Mouse (Mus musculus) C2C12 (cell line): ENCODE data around the gene Itsn2. TPM values are rescaled to one million over a fixed set of nuclear protein-coding genes. Genes with fewer than 3 reads are reported as not detected.
"Not testable (repeated sequence)": the region's sequence is repeated elsewhere in the genome, so short reads cannot be mapped to it uniquely, and the experiment has no call there.

ENCODE experiments used
- H3K27me3 ChIP-seq: one replicate; pipeline ENCODE4 v1.6.1; 2011; ENCODE audit not compliant: control insufficient read depth, insufficient read depth, insufficient read length
- H3K36me3 ChIP-seq: one replicate; pipeline ENCODE4 v1.6.1; 2011; ENCODE audit not compliant: control insufficient read depth, insufficient read depth
- H3K4me3 ChIP-seq: one replicate; pipeline ENCODE4 v1.5.1; 2011; ENCODE audit warnings: mild to moderate bottlenecking, control low read depth; ENCODE audit not compliant: poor library complexity, insufficient read depth, severe bottlenecking
- H3K79me2 ChIP-seq: one replicate; pipeline ENCODE4 v1.6.1; 2011; ENCODE audit not compliant: control insufficient read depth, insufficient read depth
- H3K79me3 ChIP-seq: one replicate; pipeline ENCODE4 v1.6.1; 2011; ENCODE audit warnings: low read depth, control low read depth
- H3ac ChIP-seq: one replicate; pipeline ENCODE3; 2011; ENCODE audit warnings: low read depth; ENCODE audit not compliant: control insufficient read depth, insufficient read length
- CEBPB ChIP-seq: IDR thresholded peaks from one replicate; pipeline ENCODE4 v1.6.1; 2011; ENCODE audit warnings: low read depth, mild to moderate bottlenecking, control low read depth, moderate library complexity
- CTCF ChIP-seq: IDR thresholded peaks from one replicate; pipeline ENCODE4 v1.5.1; 2011; ENCODE audit not compliant: control insufficient read depth, insufficient read depth, insufficient read length
- FOSL1 ChIP-seq: IDR thresholded peaks from one replicate; pipeline ENCODE4 v1.8.0; 2011; ENCODE audit warnings: mild to moderate bottlenecking, low read length; ENCODE audit not compliant: poor library complexity, insufficient read depth, severe bottlenecking
- MAX ChIP-seq: IDR thresholded peaks from one replicate; pipeline ENCODE4 v1.6.1; 2011; ENCODE audit warnings: mild to moderate bottlenecking, control low read depth
- MYOD1 ChIP-seq: IDR thresholded peaks from one replicate; pipeline ENCODE4 v1.6.1; 2011; ENCODE audit warnings: low read depth; ENCODE audit not compliant: control insufficient read depth, insufficient read length
- MYOG ChIP-seq: IDR thresholded peaks from one replicate; pipeline ENCODE4 v1.6.1; 2011; ENCODE audit not compliant: control insufficient read depth, insufficient read length; ENCODE audit errors: extremely low read depth
- USF1 ChIP-seq: IDR thresholded peaks from one replicate; pipeline ENCODE4 v1.6.1; 2011; ENCODE audit warnings: low read depth, mild to moderate bottlenecking, control low read depth, moderate library complexity
- polyA plus RNA-seq: library from polyadenylated mRNA; unstranded; fragments of >200 nt; fragmentation: generic; extraction: Trizol; gene quantifications from one replicate; pipeline ENCODE4 v1.2.1, GENCODE M21; 2012; ENCODE audit warnings: missing spikeins

The Itsn2 gene
- polyA plus RNA-seq, 1 experiment: 7.9 TPM

DNA sequence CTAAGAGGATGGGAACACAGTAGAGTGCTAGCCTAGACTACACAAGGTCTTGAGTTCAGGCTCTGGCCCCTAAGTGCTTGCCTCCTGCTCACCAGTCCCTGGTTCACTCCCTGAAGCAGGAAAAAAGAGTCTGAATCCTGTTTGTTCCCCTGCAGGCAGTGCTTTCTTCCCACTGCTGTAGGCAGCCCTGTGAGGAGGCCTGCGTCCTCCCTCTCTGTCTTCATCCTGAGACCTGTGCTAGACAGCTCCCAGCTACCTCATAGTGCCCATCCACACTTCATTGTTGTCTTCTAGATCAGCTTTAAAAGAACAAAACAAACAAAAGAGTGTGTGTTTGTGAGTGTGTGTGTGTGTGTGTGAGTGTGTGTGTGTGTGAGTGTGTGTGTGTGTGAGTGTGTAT lies 102.1 kb downstream of the Itsn2 start:
- Histone ChIP-seq H3K27me3 (no peaks in the 10 kb centered on the region), H3ac (no peak overlapping the region), H3K79me2 (no peaks in the 10 kb centered on the region), H3K79me3 (no peaks in the 10 kb centered on the region), H3K36me3 (peaks cover 6% of the 10 kb centered on the region), H3K4me3 (no peak overlapping the region)
- TF ChIP-seq USF1 (no peak), MYOD1 (no peak), MYOG (no peak), FOSL1 (no peak), MAX (no peak), CTCF (no peak), CEBPB (no peak)

DNA sequence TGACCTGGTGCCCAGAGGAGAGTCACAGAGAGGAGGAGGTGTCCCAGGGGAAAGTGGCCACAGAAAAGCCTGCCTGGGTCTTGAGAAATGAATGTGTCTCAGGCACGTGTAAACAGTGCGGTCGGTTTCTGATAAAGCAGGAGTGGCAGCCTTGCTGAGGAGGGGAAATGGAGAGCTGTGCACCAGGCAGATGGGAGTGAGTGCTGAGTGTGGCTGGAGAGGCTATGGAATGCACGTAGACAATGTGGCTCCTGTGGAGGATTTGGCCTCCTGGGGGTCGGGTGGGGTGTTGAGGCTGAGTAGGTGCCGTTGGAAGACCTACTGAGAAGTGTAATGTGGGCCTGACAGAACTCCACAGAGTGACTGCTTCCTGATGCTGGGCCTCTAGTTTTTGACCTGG lies 113.2 kb downstream of the Itsn2 start:
- not testable (repeated sequence) for H3K79me3 ChIP-seq, H3K36me3 ChIP-seq, H3K27me3 ChIP-seq, H3ac ChIP-seq, H3K79me2 ChIP-seq, H3K4me3 ChIP-seq

DNA sequence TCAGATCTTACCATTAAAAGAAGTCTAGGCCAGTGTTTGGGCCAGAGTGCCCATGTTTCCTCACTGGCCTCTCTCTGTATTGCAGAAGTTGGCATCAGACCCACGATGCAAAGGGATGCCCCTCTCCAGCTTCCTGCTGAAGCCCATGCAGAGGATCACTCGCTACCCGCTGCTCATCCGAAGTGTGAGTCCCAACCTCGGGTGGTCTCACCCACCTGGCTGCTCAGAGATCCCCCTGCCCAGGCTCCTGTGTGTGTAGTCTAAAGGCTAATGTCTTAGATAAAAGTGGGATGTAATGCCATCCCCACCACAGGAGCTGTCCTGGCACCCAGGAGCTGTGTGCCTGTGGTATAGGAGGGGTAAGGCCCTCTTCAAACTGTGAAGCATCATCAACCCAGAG lies 113.7 kb downstream of the Itsn2 start:
- Histone ChIP-seq H3K79me3 (no peaks in the 10 kb centered on the region), H3K79me2 (no peaks in the 10 kb centered on the region), H3ac (no peak overlapping the region), H3K27me3 (no peaks in the 10 kb centered on the region), H3K4me3 (no peak overlapping the region), H3K36me3 (no peaks in the 10 kb centered on the region)
- TF ChIP-seq FOSL1 (no peak), MAX (no peak), CEBPB (no peak), MYOD1 (no peak), USF1 (no peak), CTCF (no peak), MYOG (no peak)

DNA sequence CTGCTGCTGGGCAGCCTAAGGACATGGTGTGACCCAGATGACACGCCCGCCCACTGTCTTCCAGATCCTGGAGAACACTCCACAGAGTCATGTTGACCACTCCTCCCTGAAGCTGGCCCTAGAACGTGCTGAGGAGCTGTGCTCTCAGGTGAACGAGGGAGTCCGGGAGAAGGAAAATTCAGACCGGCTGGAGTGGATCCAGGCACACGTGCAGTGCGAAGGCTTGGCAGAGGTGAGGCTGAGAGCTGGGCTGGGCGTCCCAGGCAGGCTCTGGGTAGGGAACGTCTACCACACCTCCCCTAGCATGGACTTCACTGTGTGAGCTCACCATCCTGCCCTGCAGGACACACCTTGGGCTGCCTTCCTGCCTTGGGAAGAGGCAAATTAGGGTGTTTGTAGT lies 114.5 kb downstream of the Itsn2 start:
- no peak overlapping the region for H3ac ChIP-seq
- H3K36me3 ChIP-seq: no peaks in the 10 kb centered on the region
- TF ChIP-seq CTCF: no peak
- no peak for TF ChIP-seq CEBPB
- no peak for TF ChIP-seq FOSL1
- TF ChIP-seq MYOD1: no peak
- TF ChIP-seq USF1: no peak
- TF ChIP-seq MAX: no peak
- TF ChIP-seq MYOG: no peak
- H3K79me3 ChIP-seq: no peaks in the 10 kb centered on the region
- H3K27me3 ChIP-seq: no peaks in the 10 kb centered on the region
- H3K4me3 ChIP-seq: no peak overlapping the region
- no peaks in the 10 kb centered on the region for H3K79me2 ChIP-seq

DNA sequence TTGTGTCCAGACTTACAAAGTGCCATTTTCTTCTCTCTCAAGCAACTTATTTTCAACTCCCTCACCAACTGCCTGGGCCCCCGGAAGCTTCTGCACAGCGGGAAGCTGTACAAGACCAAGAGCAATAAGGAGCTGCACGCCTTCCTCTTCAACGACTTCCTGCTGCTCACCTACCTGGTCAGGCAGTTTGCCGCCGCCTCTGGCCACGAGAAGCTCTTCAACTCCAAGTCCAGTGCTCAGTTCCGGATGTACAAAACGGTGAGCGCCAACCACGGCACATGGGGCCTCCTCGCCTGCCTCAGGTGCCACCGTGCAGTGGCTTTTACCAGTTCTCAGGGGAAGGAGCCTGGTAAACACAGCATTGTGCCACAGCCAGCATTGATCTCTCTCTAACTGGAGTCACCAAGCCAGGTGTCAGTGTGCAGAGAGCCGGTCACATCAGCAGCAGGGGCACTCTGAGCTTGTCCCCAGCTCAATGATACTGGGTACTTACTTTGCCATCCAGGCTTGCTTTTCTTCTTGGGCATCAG lies 115.1 kb downstream of the Itsn2 start:
- H3K4me3 ChIP-seq: no peak overlapping the region
- no peaks in the 10 kb centered on the region for H3K27me3 ChIP-seq
- TF ChIP-seq MAX (no peak), FOSL1 (no peak), CEBPB (no peak), CTCF (no peak)
- H3K36me3 ChIP-seq: no peaks in the 10 kb centered on the region
- no peak overlapping the region for H3ac ChIP-seq
- no peaks in the 10 kb centered on the region for H3K79me2 ChIP-seq
- no peaks in the 10 kb centered on the region for H3K79me3 ChIP-seq

DNA sequence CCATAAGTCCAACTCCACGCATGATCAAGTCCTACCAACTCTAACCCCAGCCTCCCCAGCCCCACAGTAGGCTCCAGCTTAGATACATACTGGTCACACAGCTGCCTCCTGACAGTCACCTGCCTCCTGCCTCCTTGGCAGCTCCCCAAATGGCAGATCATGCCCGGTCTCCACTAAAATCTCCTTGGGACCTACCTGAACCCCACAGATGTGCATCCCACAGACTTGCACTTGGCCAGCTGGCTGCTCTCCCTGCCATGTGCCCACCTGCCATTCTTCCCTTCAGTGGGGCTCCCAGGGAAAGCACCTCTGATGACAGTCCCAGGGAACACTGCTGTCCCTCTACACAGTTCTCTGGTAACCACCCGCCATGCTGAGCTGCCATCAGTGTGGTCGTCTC lies 115.9 kb downstream of the Itsn2 start:
- H3K4me3 ChIP-seq: no peak overlapping the region
- H3K79me2 ChIP-seq: no peaks in the 10 kb centered on the region
- H3ac ChIP-seq: no peak overlapping the region
- H3K79me3 ChIP-seq: no peaks in the 10 kb centered on the region
- H3K27me3 ChIP-seq: no peaks in the 10 kb centered on the region
- no peak for TF ChIP-seq CTCF
- no peak for TF ChIP-seq USF1
- TF ChIP-seq FOSL1: no peak
- TF ChIP-seq MAX: no peak
- TF ChIP-seq MYOG: no peak
- no peak for TF ChIP-seq MYOD1
- TF ChIP-seq CEBPB: no peak
- no peaks in the 10 kb centered on the region for H3K36me3 ChIP-seq
